Mouse (Mus musculus): ENCODE results near the gene Selenoi. TPM values are rescaled to one million over a fixed set of nuclear protein-coding genes. Genes with fewer than 3 reads are reported as not detected.

Gene Selenoi
- total and polyA plus RNA-seq, 3 experiments, result 43.4 to 101 (median 76.3) TPM

- H3K27ac ChIP-seq (ENCODE audit: control insufficient read depth, low read depth, low read length), result no peak overlapping the region
Observed at GRCm38 (mm10) chr5:30242410-30242809, 10.0 kb downstream of the Selenoi start.

GRCm38 (mm10) chr5:30243741-30244140 is 11.4 kb downstream of the Selenoi start:
- no peak for TF ChIP-seq ZC3H11A (IDR thresholded peaks at IDR 0.05; ENCODE audit: low read depth, low read length)
- peak; percentile 69 for TF ChIP-seq GATA1 (IDR thresholded peaks at IDR 0.05; ENCODE audit: low read depth, low read length)
- TF ChIP-seq EP300 (IDR thresholded peaks at IDR 0.05; ENCODE audit: low read depth in 1 of 2, low read length in 2 of 2), result 0 out of 4 replicates have a peak, but pooled peaks of 1 of the 2 experiments have one; percentile 5
- TF ChIP-seq ZMIZ1 (IDR thresholded peaks at IDR 0.05; ENCODE audit: low read depth, low read length), result no peak
- no peak for TF ChIP-seq ELF1 (IDR thresholded peaks at IDR 0.05; ENCODE audit: low read depth, low read length)
- TF ChIP-seq JUND (IDR thresholded peaks at IDR 0.05; ENCODE audit: low read depth, low read length), result no peak
- TF ChIP-seq SIN3A (IDR thresholded peaks at IDR 0.05; ENCODE audit: low read length), result peak; percentile 25; the same call in 1 of the 2 replicates
- 0 out of 2 replicates have a peak, but pooled peaks have one; percentile 10 for TF ChIP-seq SMC3 (IDR thresholded peaks at IDR 0.05; ENCODE audit: low read depth, low read length)
- TF ChIP-seq TBP (IDR thresholded peaks at IDR 0.05; ENCODE audit: low read depth, low read length), result 0 out of 2 replicates have a peak, but pooled peaks have one; percentile 25
- no peak for TF ChIP-seq MAFK (IDR thresholded peaks at IDR 0.05; ENCODE audit: borderline replicate concordance, low read depth, low read length)
- TF ChIP-seq ZNF384 (IDR thresholded peaks at IDR 0.05; ENCODE audit: low read depth, low read length), result no peak
- no peak for TF ChIP-seq USF1 (IDR thresholded peaks at IDR 0.05; ENCODE audit: low read depth, low read length)
- TF ChIP-seq CTCF (IDR thresholded peaks at IDR 0.05 in 2 of 3, conservative IDR thresholded peaks at IDR 0.05 in 1 of 3; ENCODE audit: control insufficient read depth in 1 of 3, insufficient read depth in 1 of 3, low read depth in 2 of 3, low read length in 3 of 3, poor library complexity in 1 of 3, severe bottlenecking in 1 of 3), result peak; percentile 54 to 95 (median 74)
- TF ChIP-seq GABPA (IDR thresholded peaks at IDR 0.05; ENCODE audit: low read depth, low read length), result no peak
- TF ChIP-seq MXI1 (IDR thresholded peaks at IDR 0.05; ENCODE audit: low read depth, low read length), result peak; percentile 68; the same call in 1 of the 2 replicates
- TF ChIP-seq RCOR1 (IDR thresholded peaks at IDR 0.05; ENCODE audit: low read depth, low read length), result no peak
- TF ChIP-seq USF2 (IDR thresholded peaks at IDR 0.05; ENCODE audit: borderline replicate concordance in 1 of 2, insufficient read depth in 1 of 2, low read depth in 1 of 2, low read length in 2 of 2), result no peak
- peak; percentile 12; the same call in 1 of the 2 replicates for TF ChIP-seq ETS1 (IDR thresholded peaks at IDR 0.05; ENCODE audit: low read depth, low read length)
- Histone ChIP-seq H3K27ac (ENCODE audit: control insufficient read depth, low read depth, low read length) (peak overlapping the region; percentile 0; the same call in 1 of the 2 replicates), H3K9ac (ENCODE audit: control insufficient read depth, low read depth, low read length, poor library complexity, severe bottlenecking) (no peak overlapping the region), H3K79me2 (ENCODE audit: control insufficient read depth, insufficient read depth, low read length, poor library complexity) (peaks cover 76% of the 10 kb centered on the region), H3K4me3 (ENCODE audit: control insufficient read depth in 1 of 2, insufficient read depth in 1 of 2, low read depth in 2 of 2, low read length in 2 of 2) (no peak overlapping the region), H3K9me3 (replicated peaks; ENCODE audit: insufficient read depth, low read length) (no peaks in the 10 kb centered on the region), H3K36me3 (ENCODE audit: control insufficient read depth in 1 of 2, insufficient read depth in 2 of 2, low read length in 2 of 2) (peaks cover 8 to 51% of the 10 kb centered on the region in 2 experiments), H3K4me1 (ENCODE audit: control insufficient read depth in 1 of 2, insufficient read depth in 2 of 2, low read length in 2 of 2) (peaks cover 26 to 28% of the 10 kb centered on the region in 2 experiments), H3K27me3 (ENCODE audit: control insufficient read depth in 1 of 2, insufficient read depth in 2 of 2, low read length in 2 of 2) (no peaks in the 10 kb centered on the region)
- peak; percentile 93 for DNase-seq (ENCODE audit: low read depth, low spot score)

More at GRCm38 (mm10) chr5:30242410-30242809, 10.0 kb downstream of the Selenoi start:
- H3K4me1 ChIP-seq (ENCODE audit: control insufficient read depth in 1 of 2, insufficient read depth in 2 of 2, low read length in 2 of 2), result peaks cover 26 to 34% of the 10 kb centered on the region in 2 experiments
- peaks cover 83% of the 10 kb centered on the region for H3K79me2 ChIP-seq (ENCODE audit: control insufficient read depth, insufficient read depth, low read length, poor library complexity)
- no peak for DNase-seq (ENCODE audit: low read depth, low spot score)
- no peak overlapping the region for H3K9ac ChIP-seq (ENCODE audit: control insufficient read depth, low read depth, low read length, poor library complexity, severe bottlenecking)
- TF ChIP-seq RCOR1 (IDR thresholded peaks at IDR 0.05; ENCODE audit: low read depth, low read length), result no peak
- no peak for TF ChIP-seq ZNF384 (IDR thresholded peaks at IDR 0.05; ENCODE audit: low read depth, low read length)
- TF ChIP-seq USF2 (IDR thresholded peaks at IDR 0.05; ENCODE audit: borderline replicate concordance in 1 of 2, insufficient read depth in 1 of 2, low read depth in 1 of 2, low read length in 2 of 2), result no peak
- peak; percentile 35; the same call in 1 of the 2 replicates for TF ChIP-seq GATA1 (IDR thresholded peaks at IDR 0.05; ENCODE audit: low read depth, low read length)
- 0 out of 4 replicates have a peak, but pooled peaks of 1 of the 2 experiments have one; percentile 19 for TF ChIP-seq EP300 (IDR thresholded peaks at IDR 0.05; ENCODE audit: low read depth in 1 of 2, low read length in 2 of 2)
- TF ChIP-seq CHD1 (IDR thresholded peaks at IDR 0.05; ENCODE audit: low read depth, low read length), result no peak
- TF ChIP-seq TBP (IDR thresholded peaks at IDR 0.05; ENCODE audit: low read depth, low read length), result no peak
- TF ChIP-seq JUND (IDR thresholded peaks at IDR 0.05; ENCODE audit: low read depth, low read length), result no peak
- no peak for TF ChIP-seq ZC3H11A (IDR thresholded peaks at IDR 0.05; ENCODE audit: low read depth, low read length)
- H3K4me3 ChIP-seq (ENCODE audit: control insufficient read depth in 1 of 2, insufficient read depth in 1 of 2, low read depth in 2 of 2, low read length in 2 of 2), result no peak overlapping the region
- no peaks in the 10 kb centered on the region for H3K27me3 ChIP-seq (ENCODE audit: control insufficient read depth in 1 of 2, insufficient read depth in 2 of 2, low read length in 2 of 2)
- H3K36me3 ChIP-seq (ENCODE audit: control insufficient read depth in 1 of 2, insufficient read depth in 2 of 2, low read length in 2 of 2), result peaks cover 10 to 58% of the 10 kb centered on the region in 2 experiments
- H3K9me3 ChIP-seq (replicated peaks; ENCODE audit: insufficient read depth, low read length), result no peaks in the 10 kb centered on the region

All from MEL (cell line).